Mouse (Mus musculus) kidney, postnatal 4 days (tissue): ENCODE data around the gene Polr3g.
"Not testable (repeated sequence)": the region's sequence is repeated elsewhere in the genome, so short reads cannot be mapped to it uniquely, and the experiment has no call there.

Experiments
- DNase-seq, 2 experiments: peaks; one replicate each; pipeline ENCODE4 v3.0.0; 2021; ENCODE audit warnings: mixed read lengths in 2 of 2

Gene Polr3g

GRCm38 (mm10) chr13:81710775-81711545, at the start of gene Polr3g, which contains the start of gene Mblac2:
TSS of gene Polr3g (minus strand) at chr13:81711013.
TSS of gene Mblac2 (plus strand) at chr13:81711341.
- DNase-seq = peak; percentile 98 to 99

DNA sequence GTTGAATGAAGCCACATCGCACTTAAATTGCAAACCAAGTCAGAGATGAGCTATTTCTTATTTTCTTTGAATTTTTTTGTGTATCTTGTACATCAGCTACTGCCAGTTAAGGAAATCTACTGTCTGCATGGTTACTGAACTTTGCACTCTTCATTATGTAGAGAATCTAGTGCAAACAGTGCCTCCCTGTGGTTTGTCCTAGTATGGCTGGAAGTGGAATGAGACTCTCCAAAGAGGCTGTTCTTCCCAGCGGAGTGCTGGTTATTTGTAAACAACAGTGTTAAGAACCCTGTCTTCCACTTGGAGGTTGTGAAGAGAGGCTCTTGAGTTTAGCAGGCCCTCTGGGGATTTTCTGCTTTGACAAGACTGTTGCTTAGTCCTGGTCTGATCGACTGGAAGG, 49.6 kb upstream of the Polr3g start:
- peak; percentile 64 to 70 for DNase-seq

- DNase-seq = no peak
Measured at GRCm38 (mm10) chr13:81757058-81757660, 46.3 kb upstream of the Polr3g start.

GRCm38 (mm10) chr13:81755324-81755723, 44.5 kb upstream of the Polr3g start:
- no peak for DNase-seq

DNA sequence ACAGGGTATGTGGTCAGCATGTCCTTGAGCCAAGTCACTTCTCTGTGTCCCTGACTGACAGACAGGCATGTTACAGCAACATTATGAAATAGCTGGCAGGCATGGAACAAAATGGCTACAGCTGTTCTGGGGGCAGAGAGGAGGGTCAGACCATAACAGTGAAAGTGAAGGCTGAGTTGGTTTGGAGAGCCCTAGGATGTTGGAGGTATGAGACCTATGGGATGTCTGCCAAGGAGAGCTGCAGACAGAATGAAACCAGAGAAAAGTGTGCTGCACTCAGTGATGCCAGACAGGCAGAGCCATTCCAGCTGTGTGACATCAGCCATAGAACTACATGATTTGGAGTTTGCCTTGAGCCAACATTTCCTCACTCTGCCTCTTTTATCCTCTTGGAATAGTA, 44.1 kb upstream of the Polr3g start:
- DNase-seq = no peak

GRCm38 (mm10) chr13:81744092-81744396, 33.2 kb upstream of the Polr3g start:
- no peak for DNase-seq

DNA sequence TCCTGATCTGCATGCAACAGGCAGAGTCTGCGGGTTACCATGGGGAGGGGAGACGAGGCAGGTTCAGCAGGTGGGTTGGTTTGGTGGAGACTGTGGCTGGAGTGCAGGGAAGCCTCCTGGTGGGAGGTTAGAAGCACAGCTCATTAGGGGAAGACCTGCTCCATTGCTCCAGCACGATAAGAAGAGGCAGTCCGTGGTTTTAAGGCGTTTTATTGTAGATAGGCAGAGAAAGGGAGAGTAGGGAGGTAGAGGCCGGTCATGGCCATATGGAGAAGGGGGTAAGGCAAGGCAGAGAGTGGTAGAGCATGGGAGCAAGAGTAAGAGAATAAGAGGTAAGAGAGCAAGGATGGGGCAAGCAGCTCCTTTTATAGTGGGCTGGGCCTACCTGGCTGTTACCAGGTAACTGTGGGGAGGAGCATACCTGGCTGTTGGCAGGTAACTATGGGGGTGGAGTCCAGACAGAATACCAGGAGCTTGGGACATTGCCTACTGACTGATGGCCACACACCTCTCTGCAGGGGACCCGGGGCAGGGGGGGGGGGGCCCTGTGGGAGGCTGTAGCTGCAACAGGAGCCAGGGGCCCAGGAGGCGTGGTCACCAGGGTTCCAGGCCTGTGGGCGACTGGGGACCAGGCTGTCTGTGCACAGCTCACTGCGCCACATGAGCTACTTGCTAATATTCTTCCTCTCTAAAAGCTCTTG, 32.7 kb upstream of the Polr3g start:
- no peak for DNase-seq

DNA sequence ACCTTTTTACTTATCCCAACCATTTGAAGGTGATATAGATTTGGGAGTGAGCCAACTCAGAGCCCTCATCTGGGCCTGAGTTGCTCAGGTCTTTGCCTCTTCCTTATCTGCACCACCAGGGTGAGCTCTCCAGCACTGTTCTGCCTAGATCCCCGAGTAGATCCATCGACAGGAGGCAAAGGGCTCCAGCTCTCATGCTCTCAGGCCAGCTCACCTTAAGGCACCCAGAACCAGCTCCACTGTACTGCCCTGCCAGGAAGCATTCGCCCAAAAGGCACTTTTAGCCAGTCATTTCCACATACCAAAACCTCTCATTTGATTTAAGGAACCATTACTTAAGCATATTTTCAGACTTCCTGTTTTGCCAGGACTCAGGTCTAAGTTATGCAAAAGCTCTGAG, 30.1 kb upstream of the Polr3g start:
- DNase-seq = no peak

GRCm38 (mm10) chr13:81736606-81737005, 25.8 kb upstream of the Polr3g start:
- no peak for DNase-seq

- no peak for DNase-seq
Measured at GRCm38 (mm10) chr13:81730362-81730761, 19.5 kb upstream of the Polr3g start.

DNA sequence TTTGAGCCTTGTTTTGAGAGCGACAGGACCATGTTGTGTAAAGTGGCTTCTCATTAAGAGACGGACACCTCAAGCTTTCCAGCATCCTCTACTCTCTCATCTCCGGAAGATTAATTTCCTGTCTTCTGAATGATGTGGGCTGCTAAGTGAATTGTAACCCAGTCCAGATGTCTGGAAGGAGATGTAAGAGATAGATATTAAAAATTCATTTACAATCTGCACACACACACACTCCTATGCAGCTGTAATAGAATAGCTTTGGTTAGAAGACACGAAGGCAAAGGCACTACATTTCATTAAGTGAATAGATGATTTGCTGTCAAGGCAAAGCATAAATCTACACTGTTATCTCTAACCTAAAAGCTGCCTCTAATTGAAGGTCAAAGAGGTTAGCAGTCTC, 18.3 kb upstream of the Polr3g start:
- DNase-seq = no peak

DNA sequence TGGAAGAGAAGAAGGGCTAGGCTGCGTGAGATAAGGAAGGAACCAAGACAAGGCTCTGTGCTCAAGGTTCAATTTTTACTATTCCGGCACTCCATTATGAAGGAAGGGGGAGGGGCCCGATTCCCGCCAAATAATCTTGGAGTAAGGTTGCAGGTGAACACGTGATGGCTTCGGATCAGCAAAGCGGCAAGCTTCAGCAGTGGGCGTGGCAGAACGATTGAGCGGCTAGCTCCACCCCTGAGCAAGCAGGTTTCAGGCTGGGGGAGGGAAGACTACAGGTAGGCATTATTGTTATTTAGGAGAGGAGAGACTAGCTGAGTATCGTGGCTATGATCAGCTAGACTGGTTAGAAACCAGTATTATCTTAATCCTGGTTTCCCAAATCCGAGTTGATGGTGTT, 17.3 kb upstream of the Polr3g start:
- not testable (repeated sequence) for DNase-seq

DNA sequence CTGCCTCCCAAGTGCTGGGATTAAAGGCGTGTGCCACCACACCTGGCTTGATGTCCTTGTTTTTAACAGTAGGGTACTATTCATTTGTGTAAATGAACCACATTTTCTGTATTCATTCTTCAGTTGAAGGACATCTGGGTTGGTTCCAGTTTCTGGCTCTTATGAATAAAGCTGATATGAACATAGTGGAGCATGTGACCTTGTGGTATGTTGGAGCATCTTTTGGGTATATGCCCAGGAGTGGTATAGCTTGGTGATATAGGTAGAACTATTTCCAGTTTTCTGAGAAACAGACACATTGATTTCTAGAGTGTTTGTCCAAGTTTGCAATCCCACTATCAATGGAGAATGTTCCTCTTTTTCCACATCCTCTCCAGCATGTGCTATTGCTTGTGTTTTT, 3.1 kb upstream of the Polr3g start:
- DNase-seq = no peak

GRCm38 (mm10) chr13:81711546-81712371, 946 bp upstream of the Polr3g start:
- DNase-seq = no peak

DNA sequence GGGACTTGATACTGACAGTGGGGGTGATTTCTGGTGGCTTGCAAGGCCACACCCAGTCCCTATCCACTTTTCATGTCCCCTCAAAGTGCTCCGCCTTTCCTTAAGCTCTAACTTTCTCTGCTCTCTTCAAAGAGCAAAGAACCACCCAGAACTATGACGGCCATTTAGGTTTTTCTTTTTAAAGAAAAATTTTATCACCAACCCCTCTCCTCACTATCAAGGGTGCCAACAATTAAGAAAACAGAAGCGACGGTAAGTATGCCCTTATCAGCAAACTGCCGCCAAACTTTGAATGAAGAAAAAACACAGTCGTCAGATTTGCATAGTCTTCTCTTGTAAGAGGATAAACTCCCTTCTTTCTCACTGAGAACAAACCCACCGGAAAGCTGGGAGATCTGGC, 547 bp downstream of the Polr3g start:
- DNase-seq = no peak

DNA sequence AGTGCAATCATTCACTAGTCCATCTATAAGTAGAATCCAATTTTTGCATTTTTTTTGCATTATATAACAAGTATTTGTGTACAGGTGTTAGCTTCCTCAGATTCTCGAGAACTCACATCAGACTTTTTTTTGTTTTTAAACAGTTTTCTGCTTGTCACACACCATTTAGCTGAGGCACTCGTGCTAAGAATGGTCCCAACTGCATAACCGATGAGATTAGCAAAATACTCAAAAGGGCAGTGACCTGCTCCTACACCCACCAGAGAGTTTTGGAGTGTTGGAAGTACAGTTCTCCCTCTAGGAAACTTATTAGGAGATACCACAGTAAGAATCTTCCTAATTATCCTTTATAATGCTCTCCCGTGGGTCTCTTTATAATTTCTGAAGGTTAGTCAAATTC, 1.0 kb downstream of the Polr3g start:
- DNase-seq = no peak

DNA sequence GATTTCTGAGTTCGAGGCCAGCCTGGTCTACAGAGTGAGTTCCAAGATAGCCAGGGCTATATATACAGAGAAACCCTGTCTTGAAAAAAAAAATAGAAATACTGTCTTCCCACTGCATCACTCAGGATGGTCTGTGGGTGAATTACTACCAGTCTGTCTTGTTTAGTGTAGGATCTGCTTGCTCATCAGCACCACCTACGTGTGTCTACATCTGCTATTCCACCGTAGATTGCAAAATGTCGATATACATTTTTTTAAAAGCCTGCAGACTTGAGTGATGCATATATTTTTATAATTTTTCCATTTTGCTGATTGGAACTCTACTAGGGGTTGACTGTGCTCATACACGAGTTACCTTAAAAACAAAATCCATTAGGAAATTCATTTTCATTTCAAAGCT, 4.5 kb downstream of the Polr3g start:
- DNase-seq = no peak

DNA sequence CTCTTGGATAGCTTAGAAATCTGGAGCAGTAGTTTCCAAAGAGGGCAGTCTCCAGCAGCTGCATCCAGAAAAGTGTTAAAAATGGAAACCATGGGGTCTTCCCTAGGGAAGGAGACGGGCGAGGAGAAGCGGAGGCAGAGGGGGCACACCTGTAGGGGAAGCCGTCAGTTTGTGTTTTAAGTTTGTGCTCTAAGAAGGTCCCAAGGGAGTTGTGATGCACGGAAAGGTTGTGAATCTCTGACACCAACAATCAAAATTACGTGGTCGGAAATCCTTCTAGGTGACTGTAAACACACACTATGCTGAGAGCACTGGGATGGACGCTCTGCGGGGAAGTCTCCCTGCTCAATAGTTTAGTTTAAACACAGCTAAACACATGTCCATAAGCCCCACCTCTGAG, 7.2 kb downstream of the Polr3g start:
- DNase-seq = no peak

DNA sequence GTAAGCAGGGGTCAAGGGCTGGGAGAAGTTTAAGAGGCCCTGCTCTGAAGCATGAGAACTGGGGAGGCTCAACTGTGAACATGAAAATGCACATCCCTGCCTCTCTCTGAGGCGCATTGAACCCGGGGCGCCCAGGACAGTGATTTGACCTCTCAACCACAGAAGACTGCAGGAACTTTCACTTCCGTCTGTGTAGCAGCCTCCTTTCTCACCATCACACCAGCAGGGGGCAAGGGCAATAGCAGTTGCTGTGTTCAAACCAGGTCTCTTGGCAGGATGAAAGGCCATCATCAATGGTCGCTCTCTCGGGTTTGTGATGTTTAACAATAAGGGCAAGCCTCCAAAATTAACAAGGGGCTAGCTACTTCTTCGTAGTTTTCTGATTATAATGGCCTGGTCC, 7.7 kb downstream of the Polr3g start:
- DNase-seq = no peak

DNA sequence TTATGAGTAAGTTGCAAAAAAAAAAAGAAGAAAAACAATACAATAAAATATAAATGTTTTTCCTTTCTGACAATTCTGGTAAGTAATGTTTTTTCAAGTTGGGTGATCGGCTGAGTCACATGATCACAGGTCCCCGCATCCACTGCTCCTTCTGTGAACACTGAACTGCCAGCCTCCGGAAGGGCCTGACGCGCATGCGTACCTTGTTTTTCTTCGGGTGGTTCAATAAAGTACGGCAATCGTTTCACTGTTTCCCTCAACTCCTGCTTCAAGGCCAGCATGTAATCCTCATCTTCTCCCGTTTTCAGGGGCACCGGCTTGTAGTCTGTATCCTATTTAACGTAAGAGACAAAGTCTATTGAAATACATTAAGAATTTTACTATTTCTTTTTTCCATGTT, 16.4 kb downstream of the Polr3g start:
- no peak for DNase-seq

DNA sequence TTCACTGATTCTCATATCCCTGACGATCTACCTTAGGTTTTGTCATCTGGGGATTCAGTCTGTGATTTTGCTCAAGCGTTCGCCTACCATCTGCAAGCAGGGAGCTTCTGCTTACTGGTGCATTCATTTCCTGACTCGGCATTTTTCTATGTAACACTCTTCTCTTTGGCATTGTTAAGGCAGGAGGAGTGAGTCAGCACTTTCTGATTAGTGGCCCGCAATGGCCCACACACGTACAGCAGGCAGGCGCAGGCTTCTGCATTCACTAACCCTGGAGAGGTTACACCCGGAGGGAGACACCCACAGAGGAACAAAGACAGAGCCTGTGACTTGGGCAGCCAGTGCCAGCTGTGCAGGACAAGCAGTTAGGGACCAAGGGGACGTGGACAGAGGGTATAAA, 19.2 kb downstream of the Polr3g start:
- peak in 1 of 2 experiments; percentile 12 for DNase-seq

GRCm38 (mm10) chr13:81690477-81690876, 20.3 kb downstream of the Polr3g start:
- DNase-seq = no peak

- no peak for DNase-seq
Measured at GRCm38 (mm10) chr13:81689587-81689986, 21.2 kb downstream of the Polr3g start.
